Mouse (Mus musculus): ENCODE measurements around the gene Mbip. TPM values are rescaled to one million over a fixed set of nuclear protein-coding genes. Genes with fewer than 3 reads are reported as not detected.

Mbip gene
- total and polyA plus RNA-seq, 3 experiments = 28.3 to 82.7 (median 47.6) TPM

DNA sequence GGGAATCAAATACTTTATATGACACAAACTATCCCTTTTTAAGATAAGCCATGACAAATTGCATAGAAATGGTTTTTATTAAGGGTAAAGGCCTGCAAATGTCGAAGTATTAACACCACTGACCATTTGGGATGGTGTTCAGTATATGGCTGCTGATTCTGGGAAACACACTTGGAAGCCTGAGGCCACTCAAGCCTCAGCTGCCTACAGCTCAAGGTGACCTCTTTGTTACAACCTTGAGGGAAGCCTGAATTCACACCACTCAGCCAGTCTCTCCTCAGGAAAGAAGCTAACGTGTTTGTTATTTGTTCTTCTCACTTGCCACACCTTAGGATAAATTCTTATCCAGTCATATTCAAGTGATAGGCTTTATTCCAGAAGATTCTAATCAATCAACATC lies 61.5 kb downstream of the Mbip start:
- H3K27me3 ChIP-seq (replicated peaks) = no peaks in the 10 kb centered on the region
- no peak for DNase-seq (ENCODE audit: extremely low read depth)
- dilution Hi-C loops (cut with MboI; ENCODE audit: extremely low pct_ligation_motif_present, extremely low pct_unique_long_range_greater_than_20kb, low sequenced_read_pairs) (no loop called here), in situ Hi-C loops (cut with MboI; ENCODE audit: low pct_ligation_motif_present, low pct_unique_long_range_greater_than_20kb, low sequenced_read_pairs) (no loop called here)
- TF ChIP-seq BHLHE40 (IDR thresholded peaks at IDR 0.05; ENCODE audit: low read depth, low read length) = no peak
- TF ChIP-seq CTCF (conservative IDR thresholded peaks at IDR 0.05 in 1 of 2, IDR thresholded peaks at IDR 0.05 in 1 of 2; ENCODE audit: low read depth in 2 of 2, low read length in 2 of 2) = no peak
- no peak for TF ChIP-seq GABPA (IDR thresholded peaks at IDR 0.05; ENCODE audit: insufficient replicate concordance, low read depth, low read length)
- no peak for TF ChIP-seq POLR2AphosphoS2 (IDR thresholded peaks at IDR 0.05; ENCODE audit: low read depth, low read length)
- H3K9ac ChIP-seq (ENCODE audit: insufficient read depth, low read depth) = no peak overlapping the region
- no peaks in the 10 kb centered on the region for H3K9me3 ChIP-seq (replicated peaks; ENCODE audit: low read length)
- no peak overlapping the region for H3K4me3 ChIP-seq (replicated peaks in 1 of 3; ENCODE audit: low read depth in 2 of 3, low read length in 2 of 3, poor library complexity in 1 of 3)
- H3K4me2 ChIP-seq (ENCODE audit: insufficient read depth, low read depth, poor library complexity, severe bottlenecking) = no peak overlapping the region
- H3K36me3 ChIP-seq (replicated peaks in 1 of 2; ENCODE audit: control insufficient read depth in 1 of 2, insufficient read depth in 1 of 2, low read length in 1 of 2) = no peaks in the 10 kb centered on the region
- H3K4me1 ChIP-seq (ENCODE audit: control insufficient read depth in 1 of 2, insufficient read depth in 2 of 2) = peaks cover 2 to 26% of the 10 kb centered on the region in 2 experiments; a peak in 3 of 4 replicates
- no peak overlapping the region for H3K27ac ChIP-seq (ENCODE audit: insufficient read depth, low read depth)
- H3K79me2 ChIP-seq (replicated peaks; ENCODE audit: control insufficient read depth, extremely low read depth, insufficient read depth, poor library complexity, severe bottlenecking) = no peaks in the 10 kb centered on the region

DNA sequence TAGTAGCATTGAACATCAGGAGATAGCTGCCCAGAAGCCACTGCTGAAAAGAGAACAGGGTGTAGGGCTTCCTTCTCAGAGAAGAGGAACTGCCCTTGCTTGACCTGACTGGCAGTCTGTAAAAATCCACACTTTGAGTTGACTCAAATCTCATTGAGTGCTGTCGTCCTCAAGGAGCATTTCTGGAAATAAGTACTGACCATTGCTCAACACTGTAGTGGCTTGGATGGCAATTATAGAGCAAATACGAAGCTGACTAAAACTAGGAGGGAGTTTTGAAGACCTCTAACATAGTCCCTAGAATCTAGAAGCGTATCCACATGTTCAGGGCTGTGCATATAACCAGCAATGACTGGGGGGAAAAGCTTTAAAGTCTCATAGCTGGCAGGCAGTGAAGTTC lies 64.0 kb downstream of the Mbip start:
- Histone ChIP-seq H3K9me3 (replicated peaks; ENCODE audit: low read length) (no peaks in the 10 kb centered on the region), H3K36me3 (replicated peaks in 1 of 2; ENCODE audit: control insufficient read depth in 1 of 2, insufficient read depth in 1 of 2, low read length in 1 of 2) (no peaks in the 10 kb centered on the region), H3K4me1 (ENCODE audit: control insufficient read depth in 1 of 2, insufficient read depth in 2 of 2) (peaks cover 0 to 13% of the 10 kb centered on the region in 2 experiments; a peak in 2 of 4 replicates), H3K4me2 (ENCODE audit: insufficient read depth, low read depth, poor library complexity, severe bottlenecking) (no peak overlapping the region), H3K27me3 (replicated peaks) (no peaks in the 10 kb centered on the region), H3K9ac (ENCODE audit: insufficient read depth, low read depth) (no peak overlapping the region), H3K79me2 (replicated peaks; ENCODE audit: control insufficient read depth, extremely low read depth, insufficient read depth, poor library complexity, severe bottlenecking) (no peaks in the 10 kb centered on the region), H3K4me3 (replicated peaks in 1 of 3; ENCODE audit: low read depth in 2 of 3, low read length in 2 of 3, poor library complexity in 1 of 3) (no peak overlapping the region), H3K27ac (ENCODE audit: insufficient read depth, low read depth) (no peak overlapping the region)
- no peak for DNase-seq (ENCODE audit: extremely low read depth)
- no peak for TF ChIP-seq HCFC1 (IDR thresholded peaks at IDR 0.05; ENCODE audit: low read depth, low read length)
- no peak for TF ChIP-seq POLR2A (IDR thresholded peaks at IDR 0.05; ENCODE audit: low read depth, low read length)
- no peak for TF ChIP-seq ZMIZ1 (IDR thresholded peaks at IDR 0.05; ENCODE audit: low read depth, low read length)
- TF ChIP-seq E2F4 (IDR thresholded peaks at IDR 0.05; ENCODE audit: insufficient replicate concordance, low read depth, low read length) = no peak
- TF ChIP-seq MAFK (IDR thresholded peaks at IDR 0.05; ENCODE audit: insufficient replicate concordance, low read length) = no peak
- TF ChIP-seq UBTF (IDR thresholded peaks at IDR 0.05; ENCODE audit: low read depth, low read length) = no peak
- TF ChIP-seq BHLHE40 (IDR thresholded peaks at IDR 0.05; ENCODE audit: low read depth, low read length) = no peak
- no peak for TF ChIP-seq EP300 (IDR thresholded peaks at IDR 0.05; ENCODE audit: low read length)
- no peak for TF ChIP-seq USF1 (IDR thresholded peaks at IDR 0.05; ENCODE audit: low read depth, low read length)
- no peak for TF ChIP-seq MYC (IDR thresholded peaks at IDR 0.05; ENCODE audit: low read depth, low read length)
- TF ChIP-seq JUN (IDR thresholded peaks at IDR 0.05; ENCODE audit: insufficient read depth, low read depth, low read length) = no peak
- TF ChIP-seq POLR2AphosphoS2 (IDR thresholded peaks at IDR 0.05; ENCODE audit: low read depth, low read length) = no peak
- TF ChIP-seq CTCF (conservative IDR thresholded peaks at IDR 0.05 in 1 of 2, IDR thresholded peaks at IDR 0.05 in 1 of 2; ENCODE audit: low read depth in 2 of 2, low read length in 2 of 2) = no peak
- no peak for TF ChIP-seq PAX5 (IDR thresholded peaks at IDR 0.05; ENCODE audit: low read length)
- no peak for TF ChIP-seq RAD21 (IDR thresholded peaks at IDR 0.05; ENCODE audit: low read depth, low read length)
- TF ChIP-seq IRF4 (IDR thresholded peaks at IDR 0.05; ENCODE audit: low read depth, low read length) = no peak
- no peak for TF ChIP-seq ETS1 (conservative IDR thresholded peaks at IDR 0.05; ENCODE audit: low read depth, low read length)
- dilution Hi-C loops (cut with MboI; ENCODE audit: extremely low pct_ligation_motif_present, extremely low pct_unique_long_range_greater_than_20kb, low sequenced_read_pairs) = no loop called here
- in situ Hi-C loops (cut with MboI; ENCODE audit: low pct_ligation_motif_present, low pct_unique_long_range_greater_than_20kb, low sequenced_read_pairs) = no loop called here

Other genes with a start within 250 kb of the Mbip start
- not detected in 2 replicates for gene Nkx2-1, start 191.0 kb upstream of the Mbip start, total RNA-seq (2012; rRNA removed)
- gene Nkx2-1, start 191.0 kb upstream of the Mbip start, total RNA-seq (2014; rRNA removed) = not detected in 2 replicates
- gene Nkx2-1, start 191.0 kb upstream of the Mbip start, polyA plus RNA-seq (2012; ENCODE audit: insufficient read length, low read depth) = not detected in 2 replicates

Measured in CH12.LX (cell line).